Mouse (Mus musculus): ENCODE measurements around the gene Grap2. TPM values are rescaled to one million over a fixed set of nuclear protein-coding genes. Genes with fewer than 3 reads are reported as not detected.

The Grap2 gene
- total and polyA plus RNA-seq, 3 experiments, result 0.62 to 5.1 TPM; not detected in 1

- Histone ChIP-seq H3K27ac (ENCODE audit: control insufficient read depth, low read depth, low read length) (no peak overlapping the region), H3K4me1 (ENCODE audit: control insufficient read depth in 1 of 2, insufficient read depth in 2 of 2, low read length in 2 of 2) (no peaks in the 10 kb centered on the region; a peak in 1 of 4 replicates), H3K4me3 (ENCODE audit: control insufficient read depth in 1 of 2, insufficient read depth in 1 of 2, low read depth in 2 of 2, low read length in 2 of 2) (no peak overlapping the region), H3K36me3 (ENCODE audit: control insufficient read depth in 1 of 2, insufficient read depth in 2 of 2, low read length in 2 of 2) (peaks cover 0 to 2% of the 10 kb centered on the region in 2 experiments; a peak in 2 of 4 replicates), H3K79me2 (ENCODE audit: control insufficient read depth, insufficient read depth, low read length, poor library complexity) (no peaks in the 10 kb centered on the region), H3K9ac (ENCODE audit: control insufficient read depth, low read depth, low read length, poor library complexity, severe bottlenecking) (no peak overlapping the region), H3K27me3 (ENCODE audit: control insufficient read depth in 1 of 2, insufficient read depth in 2 of 2, low read length in 2 of 2) (peaks cover 0 to 1% of the 10 kb centered on the region in 2 experiments; a peak in 1 of 4 replicates), H3K9me3 (replicated peaks; ENCODE audit: insufficient read depth, low read length) (no peaks in the 10 kb centered on the region)
- no peak for TF ChIP-seq ZMIZ1 (IDR thresholded peaks at IDR 0.05; ENCODE audit: low read depth, low read length)
- TF ChIP-seq ELF1 (IDR thresholded peaks at IDR 0.05; ENCODE audit: low read depth, low read length), result no peak
- no peak for TF ChIP-seq MAFK (IDR thresholded peaks at IDR 0.05; ENCODE audit: borderline replicate concordance, low read depth, low read length)
- no peak for TF ChIP-seq MAX (IDR thresholded peaks at IDR 0.05; ENCODE audit: low read length)
- no peak for TF ChIP-seq CHD1 (IDR thresholded peaks at IDR 0.05; ENCODE audit: low read depth, low read length)
- no peak for TF ChIP-seq HCFC1 (IDR thresholded peaks at IDR 0.05; ENCODE audit: low read depth, low read length)
- no peak for TF ChIP-seq MAZ (IDR thresholded peaks at IDR 0.05; ENCODE audit: low read depth, low read length)
- no peak for TF ChIP-seq MYC (IDR thresholded peaks at IDR 0.05; ENCODE audit: low read depth, low read length)
- TF ChIP-seq USF1 (IDR thresholded peaks at IDR 0.05; ENCODE audit: low read depth, low read length), result no peak
- no peak for TF ChIP-seq UBTF (IDR thresholded peaks at IDR 0.05; ENCODE audit: borderline replicate concordance, insufficient read depth, low read depth, low read length)
- no peak for TF ChIP-seq USF2 (IDR thresholded peaks at IDR 0.05; ENCODE audit: borderline replicate concordance in 1 of 2, insufficient read depth in 1 of 2, low read depth in 1 of 2, low read length in 2 of 2)
- no peak for DNase-seq (ENCODE audit: low read depth, low spot score)
These were observed 58.3 kb downstream of the Grap2 start for GRCm38 (mm10) chr15:80630711-80631110.

- H3K27me3 ChIP-seq (ENCODE audit: control insufficient read depth in 1 of 2, insufficient read depth in 2 of 2, low read length in 2 of 2), result peaks cover 0 to 1% of the 10 kb centered on the region in 2 experiments; a peak in 1 of 4 replicates
- no peaks in the 10 kb centered on the region; a peak in 1 of 4 replicates for H3K4me1 ChIP-seq (ENCODE audit: control insufficient read depth in 1 of 2, insufficient read depth in 2 of 2, low read length in 2 of 2)
These were observed 58.9 kb downstream of the Grap2 start for GRCm38 (mm10) chr15:80631311-80631710.

More at GRCm38 (mm10) chr15:80631311-80631710, 58.9 kb downstream of the Grap2 start:
- Histone ChIP-seq H3K36me3 (ENCODE audit: control insufficient read depth in 1 of 2, insufficient read depth in 2 of 2, low read length in 2 of 2) (peaks cover 0 to 2% of the 10 kb centered on the region in 2 experiments; a peak in 2 of 4 replicates), H3K9ac (ENCODE audit: control insufficient read depth, low read depth, low read length, poor library complexity, severe bottlenecking) (no peak overlapping the region), H3K9me3 (replicated peaks; ENCODE audit: insufficient read depth, low read length) (no peaks in the 10 kb centered on the region), H3K27ac (ENCODE audit: control insufficient read depth, low read depth, low read length) (no peak overlapping the region), H3K4me3 (ENCODE audit: control insufficient read depth in 1 of 2, insufficient read depth in 1 of 2, low read depth in 2 of 2, low read length in 2 of 2) (no peak overlapping the region), H3K79me2 (ENCODE audit: control insufficient read depth, insufficient read depth, low read length, poor library complexity) (no peaks in the 10 kb centered on the region)
- TF ChIP-seq RCOR1 (IDR thresholded peaks at IDR 0.05; ENCODE audit: low read depth, low read length) (no peak), MYC (IDR thresholded peaks at IDR 0.05; ENCODE audit: low read depth, low read length) (no peak), CHD1 (IDR thresholded peaks at IDR 0.05; ENCODE audit: low read depth, low read length) (no peak), MAFK (IDR thresholded peaks at IDR 0.05; ENCODE audit: borderline replicate concordance, low read depth, low read length) (no peak), USF1 (IDR thresholded peaks at IDR 0.05; ENCODE audit: low read depth, low read length) (no peak), CHD2 (IDR thresholded peaks at IDR 0.05; ENCODE audit: low read length) (no peak), POLR2AphosphoS2 (IDR thresholded peaks at IDR 0.05; ENCODE audit: low read length) (no peak), EP300 (IDR thresholded peaks at IDR 0.05; ENCODE audit: low read depth in 1 of 2, low read length in 2 of 2) (no peak)
- DNase-seq (ENCODE audit: low read depth, low spot score), result no peak

All from MEL (cell line).